Mouse (Mus musculus): ENCODE data around the gene Kifap3.

DNA sequence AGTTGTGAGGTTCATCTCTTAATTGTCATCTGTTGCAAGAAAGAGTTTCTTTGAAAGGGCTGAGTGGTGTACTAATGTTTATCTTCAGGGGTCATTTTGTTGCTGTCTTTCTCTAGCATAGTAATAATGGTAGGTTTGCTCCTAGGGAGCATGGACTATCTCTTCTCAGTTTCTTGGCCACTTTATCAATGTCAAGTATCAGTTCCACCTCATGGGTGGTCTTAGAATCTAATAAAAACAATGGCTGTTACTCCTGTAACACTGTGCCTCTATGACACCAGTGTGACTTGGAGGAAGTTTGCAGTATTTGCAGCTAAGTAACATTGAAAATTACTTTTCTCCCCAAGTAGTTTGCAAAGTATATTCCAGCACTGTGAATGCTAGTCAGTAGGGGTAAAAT, 110.2 kb downstream of the Kifap3 start:
- TF ChIP-seq CTCF (IDR thresholded peaks at IDR 0.05; ENCODE audit: low read depth, low read length) (no peak), POLR2A (IDR thresholded peaks at IDR 0.05; ENCODE audit: borderline replicate concordance, low read depth, low read length) (no peak)

All from bone marrow macrophage, adult 2 months (primary cell).